Mouse (Mus musculus) layer of hippocampus, adult 11-12 months (tissue): ENCODE results near the gene Mafg.

Experiments used
- DNase-seq: peaks from one replicate; pipeline ENCODE4 v3.0.0; 2022; ENCODE audit warnings: low spot score

The Mafg gene

DNA sequence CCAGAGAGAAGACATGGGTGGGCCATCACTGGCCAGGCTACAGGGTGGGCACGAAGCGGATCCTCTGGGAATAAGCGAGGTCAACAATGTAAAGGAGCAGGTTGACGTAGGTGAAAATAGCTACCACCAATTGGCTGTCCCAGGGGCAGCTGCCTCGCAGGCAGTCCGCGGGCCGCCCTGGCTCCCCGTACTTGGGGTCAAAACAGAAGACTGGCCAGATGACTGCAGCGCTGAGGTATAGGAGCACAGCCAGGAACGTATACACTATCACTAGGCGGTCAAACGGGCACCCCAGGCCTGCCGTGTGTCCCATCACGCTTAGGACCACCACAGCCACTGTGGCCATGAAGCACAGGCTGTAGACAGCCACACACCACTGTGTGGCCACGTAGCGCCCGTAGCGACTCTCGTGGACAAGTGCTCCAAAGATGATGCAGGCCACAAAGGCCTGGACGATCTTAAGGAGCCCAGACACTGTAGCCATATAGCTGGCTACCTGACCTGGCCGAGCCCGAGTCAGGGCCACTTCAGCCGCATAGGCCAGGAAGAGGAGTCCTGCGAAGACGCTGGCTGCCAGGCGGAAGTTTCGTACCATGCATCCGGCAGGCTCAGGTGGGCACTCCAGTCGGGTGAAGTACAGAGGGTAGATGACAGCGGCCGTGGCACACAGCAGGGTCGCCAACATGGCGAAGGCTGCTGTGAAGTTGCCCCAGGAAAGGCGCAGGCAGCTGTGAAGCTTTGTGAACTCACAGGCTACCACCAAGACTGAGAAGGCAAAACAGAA, 13.8 kb upstream of the Mafg start:
- no peak for DNase-seq

GRCm38 (mm10) chr11:120643601-120643987, 10.2 kb upstream of the Mafg start, which contains the start of gene Pycr1:
Pycr1 (minus strand) TSS chr11:120643769.
- peak; percentile 93 for DNase-seq

DNA sequence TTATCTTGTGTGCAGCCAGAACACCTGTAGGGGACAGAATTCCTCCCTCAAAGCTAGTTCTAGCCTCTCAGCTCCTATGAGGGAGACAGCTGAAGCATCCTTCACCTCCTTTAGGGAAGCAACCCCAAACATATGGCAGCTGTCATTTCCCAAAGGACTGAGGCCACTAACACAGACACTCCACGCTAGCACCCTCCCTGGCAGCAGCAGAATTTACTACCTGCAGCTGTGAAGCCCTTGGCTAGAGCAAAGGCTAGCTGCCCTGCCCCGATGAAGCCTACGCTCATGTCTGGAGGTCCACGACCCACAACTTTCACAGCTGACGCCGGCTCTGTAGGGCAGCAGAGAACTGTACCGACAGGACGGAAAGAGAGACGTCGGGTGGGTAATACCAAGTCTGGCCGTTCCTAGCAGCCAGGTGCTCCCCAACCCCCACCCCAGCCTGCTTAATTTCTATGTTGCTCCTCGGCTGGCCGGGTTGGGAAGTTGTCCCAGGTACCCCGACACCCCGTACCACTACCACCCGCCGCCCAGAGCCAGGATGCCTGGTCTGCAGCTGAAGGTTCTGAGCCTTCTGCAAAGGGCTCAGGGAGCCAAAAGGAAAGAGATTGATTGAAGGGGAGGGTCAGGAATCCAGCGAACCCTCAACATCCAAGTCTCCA, 9.7 kb upstream of the Mafg start:
- no peak for DNase-seq

DNA sequence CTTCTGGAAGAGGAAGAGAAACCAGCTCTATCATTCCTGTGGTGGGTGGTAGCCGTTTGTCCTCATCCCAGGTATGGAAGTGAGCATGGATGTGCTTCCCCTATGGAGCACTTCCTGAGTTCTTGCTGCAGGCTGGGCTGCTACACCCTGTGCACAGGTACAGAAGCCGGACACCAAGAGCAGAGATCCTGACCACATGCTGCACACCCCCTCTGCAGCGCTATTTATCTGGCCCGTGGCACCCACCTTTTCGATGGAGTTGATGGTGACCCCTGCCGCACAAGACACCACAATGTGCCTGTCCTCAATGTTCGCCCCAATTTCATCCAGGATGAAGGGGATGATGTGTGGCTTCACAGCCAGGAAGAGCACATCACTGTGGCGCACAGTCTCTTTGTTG, 8.5 kb upstream of the Mafg start:
- no peak for DNase-seq

DNA sequence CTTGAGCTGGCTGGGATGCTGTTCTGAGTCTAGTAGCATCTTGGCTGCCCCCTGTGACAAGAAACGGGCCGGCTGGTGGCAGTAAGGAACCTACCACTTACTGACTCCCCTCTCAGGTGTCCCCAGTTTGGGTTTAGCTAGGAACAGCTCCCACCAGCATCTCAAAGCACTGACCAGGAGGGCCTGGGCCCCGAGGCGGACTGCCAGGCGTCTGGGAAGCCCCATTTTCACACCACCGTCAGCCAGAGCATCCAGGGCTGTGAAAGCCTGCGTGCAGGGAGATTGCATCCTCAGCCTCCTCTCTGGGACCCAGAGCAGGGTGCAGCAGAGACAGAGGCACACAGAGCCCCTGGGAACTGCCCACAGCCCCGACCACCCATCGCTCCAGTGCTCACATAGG, 7.9 kb upstream of the Mafg start:
- no peak for DNase-seq

DNA sequence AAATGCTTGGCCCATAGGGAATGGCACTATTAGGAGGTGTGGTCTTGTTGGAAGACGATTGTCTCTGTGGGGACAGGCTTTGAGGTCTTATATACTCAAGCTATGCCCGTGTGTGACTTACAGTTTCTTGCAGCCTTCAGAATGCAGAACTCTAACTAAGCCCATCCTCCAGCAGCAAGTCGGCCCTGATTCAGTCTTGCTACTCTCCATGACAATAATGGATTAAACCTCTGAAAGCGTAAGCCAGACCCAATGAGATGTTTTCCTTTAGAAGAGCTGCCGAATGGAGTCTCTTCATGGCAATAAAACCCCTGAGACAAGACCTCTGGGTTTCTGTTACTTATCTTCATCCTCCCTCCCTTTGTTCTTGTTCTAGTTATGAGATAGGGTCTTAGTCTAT, 1.4 kb upstream of the Mafg start:
- DNase-seq: no peak

GRCm38 (mm10) chr11:120632559-120633519, 561 bp downstream of the Mafg start:
- DNase-seq: peak; percentile 70

- DNase-seq: peak; percentile 3
Observed at GRCm38 (mm10) chr11:120631726-120632448, 1.5 kb downstream of the Mafg start.

DNA sequence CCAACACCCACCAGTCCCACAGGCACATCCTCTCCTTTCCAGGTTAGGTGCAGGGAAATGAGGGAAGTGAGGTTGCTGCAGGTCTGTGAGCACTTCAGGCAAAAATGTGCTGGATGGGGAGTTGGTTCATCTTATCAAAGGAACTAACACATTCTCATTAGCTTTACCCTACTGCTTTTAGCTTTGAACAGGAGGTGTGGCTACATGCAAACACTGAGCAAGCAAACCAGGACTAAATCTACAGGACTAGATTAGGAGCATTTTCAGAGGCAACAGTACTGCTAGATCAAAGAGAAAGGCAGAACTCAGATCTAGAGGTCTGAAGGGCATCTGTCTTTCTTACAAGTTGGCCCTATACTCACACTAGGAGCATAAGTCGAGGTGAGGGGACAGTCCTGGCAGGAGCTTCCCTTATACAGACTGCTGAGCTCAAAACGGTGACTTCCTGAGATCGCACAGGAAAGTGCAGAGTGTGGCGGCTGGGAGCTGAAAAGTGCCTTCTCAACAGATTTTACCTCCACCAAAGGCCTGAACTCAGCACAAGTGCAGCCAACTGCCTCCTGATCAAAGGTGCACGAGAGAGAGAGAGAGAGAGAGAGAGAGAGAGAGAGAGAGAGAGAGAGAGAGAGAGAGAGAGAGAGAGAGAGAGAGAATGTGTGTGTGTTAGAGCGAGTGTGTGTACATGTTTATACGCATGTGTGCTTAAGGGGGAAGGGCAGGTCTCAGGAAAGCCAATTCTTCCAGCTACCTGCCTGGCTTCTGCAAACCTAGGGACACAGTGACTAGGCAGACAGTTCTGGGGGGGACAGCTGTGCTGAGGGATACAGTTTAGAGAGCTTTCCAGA, 2.3 kb downstream of the Mafg start:
- DNase-seq: peak; percentile 14

DNA sequence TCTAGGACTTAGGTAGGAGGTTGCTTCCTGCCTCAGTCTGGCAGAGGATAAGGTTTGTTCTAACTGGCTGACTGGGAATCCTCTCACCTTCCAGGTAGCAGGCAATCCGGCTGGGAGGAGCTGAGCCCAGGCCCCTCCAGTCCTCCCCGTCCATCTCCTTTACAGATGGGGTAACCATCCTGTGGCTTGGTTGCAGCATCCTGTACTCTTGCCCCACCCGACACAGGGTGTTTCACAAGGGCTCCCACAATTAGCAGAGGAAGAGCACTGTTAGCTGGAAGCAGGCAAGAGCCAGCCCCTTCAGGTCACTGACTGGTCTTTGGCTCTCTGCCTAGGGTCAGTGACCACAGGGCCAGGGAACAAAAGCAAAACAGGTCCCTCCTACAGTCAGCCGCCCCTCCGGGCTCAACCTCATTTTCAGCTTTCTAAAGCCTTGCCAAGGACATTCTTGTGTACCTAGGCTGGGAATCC, 3.0 kb downstream of the Mafg start:
- peak; percentile 15 for DNase-seq

DNA sequence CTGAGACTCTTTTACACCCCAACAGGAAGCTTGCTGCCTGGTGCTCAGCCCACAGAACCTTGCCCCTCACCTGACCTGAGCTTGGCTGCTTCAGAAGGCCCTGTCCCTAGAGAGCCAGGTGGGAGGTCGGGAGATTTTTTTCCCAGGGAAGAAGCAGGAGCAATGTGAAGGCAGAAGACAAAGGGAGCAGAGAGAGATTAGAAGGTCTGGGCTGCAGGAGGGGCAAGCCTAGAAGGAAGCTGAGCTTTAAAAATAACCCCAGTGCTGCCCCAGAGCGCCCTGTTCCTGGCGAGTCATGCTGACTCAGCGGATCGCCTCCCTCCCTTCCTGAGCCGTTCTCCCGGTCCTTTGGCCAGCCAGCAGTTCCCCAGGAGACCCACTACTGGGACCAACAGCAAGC, 3.5 kb downstream of the Mafg start:
- peak; percentile 9 for DNase-seq

GRCm38 (mm10) chr11:120629341-120629730, 4.1 kb downstream of the Mafg start:
- no peak for DNase-seq

- no peak for DNase-seq
Observed at GRCm38 (mm10) chr11:120628601-120629340, 4.6 kb downstream of the Mafg start.

DNA sequence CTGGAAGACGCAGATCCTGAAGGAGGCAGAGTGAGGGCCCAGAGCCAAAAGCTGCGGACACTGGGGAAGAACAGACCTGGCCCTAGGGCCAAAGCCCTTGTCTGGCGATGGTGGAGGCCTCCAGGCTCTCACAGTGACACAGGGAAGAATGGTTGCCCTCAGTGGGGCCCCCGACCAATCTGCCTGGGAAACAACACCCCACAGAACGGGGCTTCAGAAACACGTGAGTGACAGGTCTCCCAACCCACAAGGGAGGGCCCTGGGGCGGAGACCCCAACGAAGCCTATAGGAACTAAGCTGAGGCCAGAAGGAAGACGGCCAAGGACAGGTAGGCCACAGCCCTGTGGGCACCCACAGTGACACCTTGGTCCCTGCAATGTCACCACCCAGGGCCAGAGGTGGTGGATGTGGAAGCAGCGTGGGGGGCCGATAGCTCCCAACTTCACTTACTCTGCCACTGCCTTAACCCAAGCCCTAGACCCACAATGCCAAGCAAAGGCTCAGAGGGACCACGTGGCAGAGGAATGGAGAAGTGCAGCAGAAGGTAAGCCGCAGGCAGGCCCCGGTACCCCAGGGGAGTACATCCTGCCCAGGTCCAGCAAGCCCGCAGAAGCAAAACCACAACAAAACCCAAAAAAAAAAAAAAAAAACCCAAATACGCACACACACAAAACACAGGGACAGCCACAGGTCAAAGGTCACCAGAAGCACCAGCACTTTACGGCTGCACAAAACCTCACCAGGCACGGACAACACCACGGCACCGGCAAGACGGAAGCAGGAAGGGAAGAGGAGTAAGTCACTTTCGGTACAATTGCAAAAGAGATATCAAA, 5.7 kb downstream of the Mafg start:
- no peak for DNase-seq

- no peak for DNase-seq
Observed at GRCm38 (mm10) chr11:120626785-120627467, 6.5 kb downstream of the Mafg start.

GRCm38 (mm10) chr11:120625152-120625775, 8.1 kb downstream of the Mafg start, which contains the start of gene Sirt7:
Sirt7 (minus strand) TSS chr11:120625240.
- no peak for DNase-seq

DNA sequence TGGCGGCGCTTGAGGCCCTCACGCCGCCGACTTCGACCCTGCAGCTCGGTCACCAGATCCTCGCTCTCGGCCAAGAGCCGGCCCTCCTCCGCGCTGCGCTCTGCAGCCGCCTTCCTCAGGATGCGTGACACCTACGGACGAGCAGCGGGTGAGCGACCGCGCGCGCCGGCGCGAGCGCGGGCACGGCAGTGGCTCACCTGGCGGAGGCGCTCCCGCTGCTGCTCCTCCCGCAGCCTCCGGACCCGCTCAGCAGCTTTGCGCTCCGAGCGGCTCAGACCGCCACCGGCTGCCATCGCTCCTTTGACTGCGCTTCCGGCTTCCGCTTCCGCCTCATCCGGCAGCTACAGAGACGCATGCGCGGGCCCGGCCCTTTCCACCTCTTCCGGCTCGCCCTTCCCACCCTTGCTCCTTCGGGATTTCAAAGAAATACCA, 8.7 kb downstream of the Mafg start:
- peak; percentile 86 for DNase-seq
